Mouse (Mus musculus) heart, embryonic 12.5 days (tissue): ENCODE data around the gene Gli3. TPM values are rescaled to one million over a fixed set of nuclear protein-coding genes. Genes with fewer than 3 reads are reported as not detected.

Source experiments
- ATAC-seq: fragments of 200-750 bp; cut with Nextera tagmentation; 2 replicates; pipeline ENCODE4 v1.8.0; 2017; ENCODE audit warnings: moderate TSS enrichment, moderate library complexity; ENCODE audit not compliant: insufficient number of reproducible peaks, low FRiP score
- H3K27ac ChIP-seq: fragments of 300-500 bp; sonication (generic); 2 replicates; pipeline ENCODE4 v1.5.1; 2016; ENCODE audit warnings: mild to moderate bottlenecking, moderate library complexity; ENCODE audit not compliant: poor library complexity, severe bottlenecking
- H3K27me3 ChIP-seq: fragments of 300-500 bp; sonication (generic); replicated peaks from 2 replicates; pipeline ENCODE4 v1.6.1; 2016; ENCODE audit warnings: mild to moderate bottlenecking, moderate library complexity
- H3K36me3 ChIP-seq: fragments of 300-500 bp; sonication (generic); 2 replicates; pipeline ENCODE4 v1.6.1; 2016; ENCODE audit warnings: mild to moderate bottlenecking, moderate library complexity
- H3K4me1 ChIP-seq: fragments of 300-500 bp; sonication (generic); replicated peaks from 2 replicates; pipeline ENCODE4 v1.6.1; 2016; ENCODE audit warnings: mild to moderate bottlenecking
- H3K4me2 ChIP-seq: fragments of 300-500 bp; sonication (generic); 2 replicates; pipeline ENCODE4 v1.6.1; 2016; ENCODE audit warnings: mild to moderate bottlenecking, moderate library complexity
- H3K4me3 ChIP-seq: fragments of 300-500 bp; sonication (generic); 2 replicates; pipeline ENCODE4 v1.5.1; 2016; ENCODE audit warnings: mild to moderate bottlenecking
- H3K9ac ChIP-seq: fragments of 300-500 bp; sonication (generic); 2 replicates; pipeline ENCODE4 v1.6.1; 2016; ENCODE audit warnings: mild to moderate bottlenecking, moderate library complexity
- H3K9me3 ChIP-seq: fragments of 300-500 bp; sonication (generic); replicated peaks from 2 replicates; pipeline ENCODE4 v1.6.1; 2016; ENCODE audit warnings: mild to moderate bottlenecking, moderate library complexity
- WGBS: fragments of 180-500 bp; shearing (Covaris S2); methylation state at CpG from one replicate; pipeline ENCODE4 v1.1.7; 2016; 5-methylcytosine and 5-hydroxymethylcytosine counted together
- polyA plus RNA-seq: library from polyadenylated mRNA; unstranded; fragments of >200 nt; fragmentation: Nextera tagmentation; extraction: Ambion mirVana; gene quantifications from 2 replicates; pipeline ENCODE4 v1.2.1, GENCODE M21; 2016

Gene Gli3
- polyA plus RNA-seq, 1 experiment from 2014 or later: 10.0 TPM

- H3K27me3 ChIP-seq: no peaks in the 10 kb centered on the region
- H3K4me2 ChIP-seq: no peak overlapping the region
- no peaks in the 10 kb centered on the region for H3K4me1 ChIP-seq
- H3K9ac ChIP-seq: no peak overlapping the region
- WGBS: 76% methylated on average over 4 of the region's 4 CpGs
- H3K27ac ChIP-seq: no peak overlapping the region
- no peaks in the 10 kb centered on the region for H3K36me3 ChIP-seq
- no peak overlapping the region for H3K4me3 ChIP-seq
- H3K9me3 ChIP-seq: no peaks in the 10 kb centered on the region
- ATAC-seq: no peak
Measured at GRCm38 (mm10) chr13:15495820-15496219, 32.8 kb downstream of the Gli3 start.

GRCm38 (mm10) chr13:15498338-15498737 is 35.3 kb downstream of the Gli3 start:
- H3K36me3 ChIP-seq: no peaks in the 10 kb centered on the region
- no peak overlapping the region for H3K4me2 ChIP-seq
- H3K4me3 ChIP-seq: no peak overlapping the region
- 52% methylated on average over 4 of the region's 4 CpGs for WGBS
- H3K9ac ChIP-seq: no peak overlapping the region
- no peaks in the 10 kb centered on the region for H3K27me3 ChIP-seq
- no peaks in the 10 kb centered on the region for H3K9me3 ChIP-seq
- H3K4me1 ChIP-seq: no peaks in the 10 kb centered on the region
- no peak for ATAC-seq
- no peak overlapping the region for H3K27ac ChIP-seq

GRCm38 (mm10) chr13:15510925-15511324 is 47.9 kb downstream of the Gli3 start:
- Histone ChIP-seq H3K4me1 (peaks cover 3% of the 10 kb centered on the region; the same call in 1 of the 2 replicates), H3K36me3 (no peaks in the 10 kb centered on the region), H3K4me2 (no peak overlapping the region), H3K9ac (no peak overlapping the region), H3K4me3 (no peak overlapping the region), H3K27me3 (no peaks in the 10 kb centered on the region), H3K27ac (no peak overlapping the region), H3K9me3 (no peaks in the 10 kb centered on the region)
- ATAC-seq: no peak

- no peaks in the 10 kb centered on the region for H3K27me3 ChIP-seq
- H3K9ac ChIP-seq: no peak overlapping the region
- 82% methylated on average over 5 of the region's 5 CpGs for WGBS
Measured at GRCm38 (mm10) chr13:15513114-15513513, 50.1 kb downstream of the Gli3 start.

GRCm38 (mm10) chr13:15514082-15514481 is 51.0 kb downstream of the Gli3 start:
- Histone ChIP-seq H3K4me3 (no peak overlapping the region), H3K4me2 (no peak overlapping the region), H3K27me3 (no peaks in the 10 kb centered on the region), H3K36me3 (no peaks in the 10 kb centered on the region), H3K9me3 (no peaks in the 10 kb centered on the region), H3K27ac (no peak overlapping the region), H3K9ac (no peak overlapping the region), H3K4me1 (peaks cover 3% of the 10 kb centered on the region; the same call in 1 of the 2 replicates)
- WGBS: 71% methylated on average over 8 of the region's 8 CpGs
- no peak for ATAC-seq

More at GRCm38 (mm10) chr13:15513114-15513513, 50.1 kb downstream of the Gli3 start:
- Histone ChIP-seq H3K4me2 (no peak overlapping the region), H3K9me3 (no peaks in the 10 kb centered on the region), H3K4me1 (peaks cover 3% of the 10 kb centered on the region; the same call in 1 of the 2 replicates), H3K4me3 (no peak overlapping the region), H3K36me3 (no peaks in the 10 kb centered on the region), H3K27ac (no peak overlapping the region)
- no peak for ATAC-seq

- Histone ChIP-seq H3K4me3 (no peak overlapping the region), H3K4me2 (no peak overlapping the region), H3K27ac (no peak overlapping the region), H3K9ac (no peak overlapping the region), H3K27me3 (no peaks in the 10 kb centered on the region), H3K4me1 (peaks cover 3% of the 10 kb centered on the region; the same call in 1 of the 2 replicates), H3K36me3 (no peaks in the 10 kb centered on the region), H3K9me3 (no peaks in the 10 kb centered on the region)
- WGBS: 86% methylated on average over 9 of the region's 9 CpGs
- no peak for ATAC-seq
Measured at GRCm38 (mm10) chr13:15517048-15517760, 54.2 kb downstream of the Gli3 start.

GRCm38 (mm10) chr13:15520353-15520752 is 57.3 kb downstream of the Gli3 start:
- H3K36me3 ChIP-seq: no peaks in the 10 kb centered on the region
- no peaks in the 10 kb centered on the region for H3K9me3 ChIP-seq
- no peak overlapping the region for H3K4me2 ChIP-seq
- 86% methylated on average over 2 of the region's 2 CpGs for WGBS
- H3K27me3 ChIP-seq: no peaks in the 10 kb centered on the region
- ATAC-seq: no peak
- no peak overlapping the region for H3K9ac ChIP-seq
- H3K4me1 ChIP-seq: peaks cover 3% of the 10 kb centered on the region; the same call in 1 of the 2 replicates
- H3K27ac ChIP-seq: no peak overlapping the region
- H3K4me3 ChIP-seq: no peak overlapping the region

GRCm38 (mm10) chr13:15522153-15522552 is 59.1 kb downstream of the Gli3 start:
- ATAC-seq: no peak
- Histone ChIP-seq H3K4me3 (no peak overlapping the region), H3K9ac (no peak overlapping the region), H3K27me3 (no peaks in the 10 kb centered on the region), H3K4me2 (no peak overlapping the region), H3K27ac (no peak overlapping the region), H3K36me3 (no peaks in the 10 kb centered on the region), H3K4me1 (no peaks in the 10 kb centered on the region), H3K9me3 (no peaks in the 10 kb centered on the region)
- 72% methylated on average over 3 of the region's 3 CpGs for WGBS

- H3K27ac ChIP-seq: no peak overlapping the region
- H3K9me3 ChIP-seq: no peaks in the 10 kb centered on the region
- 75% methylated on average over 8 of the region's 8 CpGs for whole genome bisulfite sequencing
- no peak for ATAC-seq
- no peaks in the 10 kb centered on the region for H3K4me1 ChIP-seq
- H3K36me3 ChIP-seq: no peaks in the 10 kb centered on the region
- no peak overlapping the region for H3K4me2 ChIP-seq
- H3K27me3 ChIP-seq: no peaks in the 10 kb centered on the region
- H3K9ac ChIP-seq: no peak overlapping the region
- H3K4me3 ChIP-seq: no peak overlapping the region
Measured at GRCm38 (mm10) chr13:15524208-15524607, 61.2 kb downstream of the Gli3 start.

GRCm38 (mm10) chr13:15526691-15527090 is 63.7 kb downstream of the Gli3 start:
- 76% methylated on average over 4 of the region's 4 CpGs for WGBS
- no peaks in the 10 kb centered on the region for H3K36me3 ChIP-seq

GRCm38 (mm10) chr13:15531568-15531967 is 68.5 kb downstream of the Gli3 start:
- 70% methylated on average over 3 of the region's 3 CpGs for WGBS
- H3K4me3 ChIP-seq: no peak overlapping the region
- no peaks in the 10 kb centered on the region for H3K36me3 ChIP-seq
- H3K4me1 ChIP-seq: no peaks in the 10 kb centered on the region
- H3K9ac ChIP-seq: no peak overlapping the region
- no peak overlapping the region for H3K4me2 ChIP-seq
- H3K27ac ChIP-seq: no peak overlapping the region
- no peak for ATAC-seq
- H3K27me3 ChIP-seq: no peaks in the 10 kb centered on the region
- no peaks in the 10 kb centered on the region for H3K9me3 ChIP-seq

More at GRCm38 (mm10) chr13:15526691-15527090, 63.7 kb downstream of the Gli3 start:
- no peaks in the 10 kb centered on the region for H3K27me3 ChIP-seq
- H3K4me3 ChIP-seq: no peak overlapping the region
- H3K27ac ChIP-seq: no peak overlapping the region
- no peak overlapping the region for H3K4me2 ChIP-seq
- H3K9me3 ChIP-seq: no peaks in the 10 kb centered on the region
- no peak for ATAC-seq
- no peaks in the 10 kb centered on the region for H3K4me1 ChIP-seq
- H3K9ac ChIP-seq: no peak overlapping the region

GRCm38 (mm10) chr13:15537206-15537605 is 74.2 kb downstream of the Gli3 start:
- Histone ChIP-seq H3K9ac (no peak overlapping the region), H3K36me3 (no peaks in the 10 kb centered on the region), H3K4me1 (peaks cover 9% of the 10 kb centered on the region), H3K4me3 (no peak overlapping the region), H3K4me2 (no peak overlapping the region), H3K27me3 (no peaks in the 10 kb centered on the region), H3K9me3 (no peaks in the 10 kb centered on the region), H3K27ac (no peak overlapping the region)
- 69% methylated on average over 5 of the region's 5 CpGs for WGBS
- no peak for ATAC-seq
